Mouse (Mus musculus): ENCODE data around the gene Ino80b. TPM values are rescaled to one million over a fixed set of nuclear protein-coding genes. Genes with fewer than 3 reads are reported as not detected.

The Ino80b gene
- total and polyA plus RNA-seq, 3 experiments = 14.9 to 30.4 (median 26.1) TPM

DNA sequence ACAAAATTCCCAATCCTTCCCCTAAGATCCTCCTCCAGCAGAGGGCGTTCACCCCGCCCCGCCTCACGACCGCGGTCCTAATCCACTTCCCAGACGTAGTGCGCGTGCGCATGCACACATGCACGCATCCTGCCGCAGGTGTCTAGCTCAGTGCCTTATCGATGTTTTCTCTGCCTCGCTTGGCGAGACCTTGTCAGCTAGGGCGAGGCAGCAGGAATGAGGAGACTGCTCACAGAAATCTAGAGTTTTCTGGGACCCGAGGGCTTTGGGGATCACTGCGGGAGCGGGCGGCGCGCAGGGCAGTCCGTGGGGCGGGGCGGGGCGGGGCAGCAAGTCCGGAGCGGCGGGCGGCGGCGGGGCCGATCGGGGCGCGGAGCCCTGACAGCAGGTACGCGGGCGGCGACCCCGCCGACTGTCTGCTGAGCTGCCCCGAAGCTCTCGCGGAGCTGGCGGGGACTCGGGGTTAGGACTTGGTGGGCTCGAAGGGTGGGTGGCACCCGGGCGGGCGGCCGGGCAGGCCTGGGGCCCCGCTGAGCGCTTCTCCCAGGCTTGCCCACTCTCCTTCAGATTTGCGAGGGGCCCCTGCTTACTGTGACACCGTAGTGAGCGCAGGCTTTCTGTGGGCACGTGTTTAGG is 40.5 kb upstream of the Ino80b start, which contains the start of gene Dctn1 (continued):
- TF ChIP-seq ELF1 (IDR thresholded peaks at IDR 0.05; ENCODE audit: low read depth, low read length) (peak; percentile 80), NRF1 (IDR thresholded peaks at IDR 0.05; ENCODE audit: low read depth, low read length) (peak; percentile 95), CTCF (conservative IDR thresholded peaks at IDR 0.05 in 1 of 2, IDR thresholded peaks at IDR 0.05 in 1 of 2; ENCODE audit: low read depth in 2 of 2, low read length in 2 of 2) (peak in 1 of 2 experiments; percentile 78; a peak in 2 of 4 replicates)

DNA sequence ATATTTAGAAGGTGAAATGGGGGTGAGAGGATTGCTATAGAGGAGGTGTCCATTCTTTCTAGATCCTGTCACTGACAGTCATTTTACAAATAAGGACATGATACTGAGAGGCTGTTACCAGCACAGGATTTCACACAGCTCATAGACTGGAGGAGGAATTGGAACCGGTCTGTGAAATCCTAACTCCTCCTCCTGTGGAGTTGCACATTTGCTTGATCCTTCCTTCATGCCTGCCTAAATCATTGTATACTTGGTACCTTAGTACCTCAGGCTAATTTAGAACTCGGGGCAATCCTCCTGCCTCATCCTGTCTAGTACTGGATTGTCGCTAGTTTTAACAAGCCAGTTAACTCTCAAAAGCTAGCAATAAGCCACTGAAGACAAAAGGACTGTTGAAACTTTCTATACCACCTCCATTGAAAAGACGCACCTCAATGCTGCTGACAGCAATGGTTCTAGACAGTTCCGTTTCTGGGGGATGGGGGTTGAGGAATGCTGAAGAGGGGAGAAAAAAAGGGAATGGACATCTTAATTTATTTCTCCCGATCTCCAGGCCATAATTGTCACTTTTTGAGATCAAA is 39.9 kb upstream of the Ino80b start:
- Histone ChIP-seq H3K9ac (ENCODE audit: insufficient read depth, low read depth) (peak overlapping the region; percentile 83), H3K36me3 (replicated peaks in 1 of 2; ENCODE audit: control insufficient read depth in 1 of 2, insufficient read depth in 1 of 2, low read length in 1 of 2) (peaks cover 0 to 7% of the 10 kb centered on the region in 2 experiments), H3K9me3 (replicated peaks; ENCODE audit: low read length) (no peaks in the 10 kb centered on the region), H3K79me2 (replicated peaks; ENCODE audit: control insufficient read depth, extremely low read depth, insufficient read depth, poor library complexity, severe bottlenecking) (no peaks in the 10 kb centered on the region; the same call in none of the 2 replicates), H3K27ac (ENCODE audit: insufficient read depth, low read depth) (no peak overlapping the region), H3K4me2 (ENCODE audit: insufficient read depth, low read depth, poor library complexity, severe bottlenecking) (peak overlapping the region; percentile 72), H3K27me3 (replicated peaks) (peaks cover 5% of the 10 kb centered on the region), H3K4me1 (ENCODE audit: control insufficient read depth in 1 of 2, insufficient read depth in 2 of 2) (peaks cover 0 to 22% of the 10 kb centered on the region in 2 experiments; a peak in 2 of 4 replicates), H3K4me3 (replicated peaks in 1 of 3; ENCODE audit: low read depth in 2 of 3, low read length in 2 of 3, poor library complexity in 1 of 3) (peak overlapping the region; percentile 53 to 85 (median 72))
- in situ Hi-C loops (cut with MboI; ENCODE audit: low pct_ligation_motif_present, low pct_unique_long_range_greater_than_20kb, low sequenced_read_pairs) = loop anchor here (5.0 kb wide), 1 partner anchor 42 kb away; no protein-coding TSS in a partner anchor
- no peak for DNase-seq (ENCODE audit: extremely low read depth)
- TF ChIP-seq CTCF (conservative IDR thresholded peaks at IDR 0.05 in 1 of 2, IDR thresholded peaks at IDR 0.05 in 1 of 2; ENCODE audit: low read depth in 2 of 2, low read length in 2 of 2) (peak in 1 of 2 experiments; percentile 48; a peak in 2 of 4 replicates), PAX5 (IDR thresholded peaks at IDR 0.05; ENCODE audit: low read length) (no peak), TBP (conservative IDR thresholded peaks at IDR 0.05; ENCODE audit: low read depth, low read length) (0 out of 2 replicates have a peak, but pooled peaks have one; percentile 36)
- dilution Hi-C loops (cut with MboI; ENCODE audit: extremely low pct_ligation_motif_present, extremely low pct_unique_long_range_greater_than_20kb, low sequenced_read_pairs) = no loop called here

DNA sequence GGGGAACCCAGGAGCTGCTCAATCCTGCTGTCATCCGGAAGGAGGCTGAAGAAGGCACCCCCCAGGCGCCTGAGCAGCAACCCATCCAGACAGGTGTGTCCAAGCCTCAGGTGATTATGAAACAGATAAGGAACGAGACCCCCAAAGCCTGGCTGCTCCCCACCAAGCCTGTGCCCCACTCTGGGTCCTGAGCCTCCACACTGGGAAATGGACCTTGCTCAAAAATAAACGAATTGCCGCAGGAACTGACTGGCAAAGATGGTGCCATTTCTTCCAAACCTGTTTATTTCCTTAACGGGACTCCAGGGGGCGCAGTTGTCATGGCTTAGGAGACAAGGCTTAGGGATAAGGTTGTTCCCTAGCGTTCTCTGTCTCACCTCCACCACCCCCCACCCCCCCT is 37.5 kb upstream of the Ino80b start:
- Histone ChIP-seq H3K4me2 (ENCODE audit: insufficient read depth, low read depth, poor library complexity, severe bottlenecking) (peak overlapping the region; percentile 37; the same call in 1 of the 2 replicates), H3K4me1 (ENCODE audit: control insufficient read depth in 1 of 2, insufficient read depth in 2 of 2) (peaks cover 0 to 24% of the 10 kb centered on the region in 2 experiments; a peak in 2 of 4 replicates), H3K9me3 (replicated peaks; ENCODE audit: low read length) (no peaks in the 10 kb centered on the region), H3K4me3 (replicated peaks in 1 of 3; ENCODE audit: low read depth in 2 of 3, low read length in 2 of 3, poor library complexity in 1 of 3) (no peak overlapping the region), H3K9ac (ENCODE audit: insufficient read depth, low read depth) (no peak overlapping the region), H3K27ac (ENCODE audit: insufficient read depth, low read depth) (no peak overlapping the region), H3K36me3 (replicated peaks in 1 of 2; ENCODE audit: control insufficient read depth in 1 of 2, insufficient read depth in 1 of 2, low read length in 1 of 2) (no peaks in the 10 kb centered on the region), H3K27me3 (replicated peaks) (peaks cover 5% of the 10 kb centered on the region), H3K79me2 (replicated peaks; ENCODE audit: control insufficient read depth, extremely low read depth, insufficient read depth, poor library complexity, severe bottlenecking) (no peaks in the 10 kb centered on the region; the same call in none of the 2 replicates)
- dilution Hi-C loops (cut with MboI; ENCODE audit: extremely low pct_ligation_motif_present, extremely low pct_unique_long_range_greater_than_20kb, low sequenced_read_pairs) = no loop called here
- in situ Hi-C loops (cut with MboI; ENCODE audit: low pct_ligation_motif_present, low pct_unique_long_range_greater_than_20kb, low sequenced_read_pairs) = no loop called here
- peak; percentile 72 for DNase-seq (ENCODE audit: extremely low read depth)
- TF ChIP-seq RAD21 (IDR thresholded peaks at IDR 0.05; ENCODE audit: low read depth, low read length) (peak; percentile 66), IRF4 (IDR thresholded peaks at IDR 0.05; ENCODE audit: low read depth, low read length) (peak; percentile 48; the same call in 1 of the 2 replicates), CTCF (conservative IDR thresholded peaks at IDR 0.05 in 1 of 2, IDR thresholded peaks at IDR 0.05 in 1 of 2; ENCODE audit: low read depth in 2 of 2, low read length in 2 of 2) (peak; percentile 70 to 84), MAZ (IDR thresholded peaks at IDR 0.05; ENCODE audit: low read depth, low read length) (no peak), SMC3 (IDR thresholded peaks at IDR 0.05; ENCODE audit: low read depth, low read length) (peak; percentile 55)

Data from CH12.LX (cell line).